8 mouse cellular contexts compared by ENCODE assay signal in genomic region chr17:50509251-50510104, GRCm38 (mm10). TPM values are rescaled to one million over a fixed set of nuclear protein-coding genes. Genes with fewer than 3 reads are reported as not detected.
DNase-seq lines count a peak whose midpoint lies in the region; ATAC-seq and TF ChIP-seq lines count a peak whose summit lies in the region.

Gene Plcl2 (plus strand): TSS chr17:50509403.

- peak within 1 kb of the TSS; percentile 57 for H3K4me3 ChIP-seq in ES-Bruce4 (ENCODE audit: low read depth, low read length)
- peak within 1 kb of the TSS; percentile 77 for H3K4me3 ChIP-seq in forebrain, embryonic 15.5 days
- H3K4me3 ChIP-seq in lung, embryonic 15.5 days = peak within 1 kb of the TSS; percentile 94
- peak within 1 kb of the TSS; percentile 92 for H3K4me3 ChIP-seq in neural tube, embryonic 15.5 days (replicated peaks)

- no peaks in the 10 kb centered on the region for H3K4me1 ChIP-seq in ES-Bruce4 (ENCODE audit: control insufficient read depth, insufficient read depth, low read length)
- H3K4me1 ChIP-seq in forebrain, embryonic 15.5 days = peaks cover 49% of the 10 kb centered on the region
- peaks cover 13% of the 10 kb centered on the region for H3K4me1 ChIP-seq in lung, embryonic 15.5 days
- H3K4me1 ChIP-seq in neural tube, embryonic 15.5 days = peaks cover 26% of the 10 kb centered on the region

- no peak for TF ChIP-seq POLR2A in ES-Bruce4 (IDR thresholded peaks at IDR 0.05; ENCODE audit: insufficient read depth, low read length)

- H3K27ac ChIP-seq in ES-Bruce4 (ENCODE audit: insufficient read depth, low read length) = no peak within 1 kb of the TSS
- H3K27ac ChIP-seq in forebrain, embryonic 15.5 days (replicated peaks) = peak within 1 kb of the TSS; percentile 94
- H3K27ac ChIP-seq in lung, embryonic 15.5 days = peak within 1 kb of the TSS; percentile 78
- peak within 1 kb of the TSS; percentile 93 for H3K27ac ChIP-seq in neural tube, embryonic 15.5 days (replicated peaks)

- no peak for TF ChIP-seq EP300 in ES-Bruce4 (IDR thresholded peaks at IDR 0.05; ENCODE audit: insufficient read depth, low read depth, low read length)

- H3K4me2 ChIP-seq in forebrain, embryonic 15.5 days (replicated peaks) = peak within 1 kb of the TSS; percentile 86
- peak within 1 kb of the TSS; percentile 84 for H3K4me2 ChIP-seq in lung, embryonic 15.5 days
- peak within 1 kb of the TSS; percentile 77 for H3K4me2 ChIP-seq in neural tube, embryonic 15.5 days

- TF ChIP-seq CTCF in ES-Bruce4 (IDR thresholded peaks at IDR 0.05; ENCODE audit: low read depth, low read length) = no peak

- ATAC-seq in forebrain, embryonic 15.5 days (replicated peaks) = peak; percentile 66
- peak; percentile 67 for ATAC-seq in lung, embryonic 15.5 days (ENCODE audit: borderline replicate concordance, extremely low read depth, low FRiP score, low TSS enrichment)
- peak; percentile 67 for ATAC-seq in neural tube, embryonic 15.5 days (ENCODE audit: low FRiP score)

- peaks cover 11% of the 10 kb centered on the region for H3K27me3 ChIP-seq in ES-Bruce4 (ENCODE audit: control insufficient read depth, insufficient read depth, low read length, poor library complexity, severe bottlenecking)
- no peaks in the 10 kb centered on the region for H3K27me3 ChIP-seq in forebrain, embryonic 15.5 days
- H3K27me3 ChIP-seq in lung, embryonic 15.5 days = no peaks in the 10 kb centered on the region
- H3K27me3 ChIP-seq in neural tube, embryonic 15.5 days (replicated peaks) = no peaks in the 10 kb centered on the region

- intact Hi-C loops in heart, postnatal 25 days (cut with DNase I) = loop anchor here (2.0 to 5.0 kb wide), 4 partner anchors 41 to 288 kb away; partner anchors contain the start of gene Dazl

- H3K9ac ChIP-seq in ES-Bruce4 (ENCODE audit: low read depth, poor library complexity, severe bottlenecking) = peak within 1 kb of the TSS; percentile 76
- peak within 1 kb of the TSS; percentile 88 for H3K9ac ChIP-seq in forebrain, embryonic 15.5 days (replicated peaks)
- H3K9ac ChIP-seq in lung, embryonic 15.5 days = peak within 1 kb of the TSS; percentile 83
- peak within 1 kb of the TSS; percentile 89 for H3K9ac ChIP-seq in neural tube, embryonic 15.5 days (replicated peaks)

- H3K36me3 ChIP-seq in ES-Bruce4 (ENCODE audit: control insufficient read depth, insufficient read depth, low read length, poor library complexity, severe bottlenecking) = no peaks in the 10 kb centered on the region
- no peaks in the 10 kb centered on the region for H3K36me3 ChIP-seq in forebrain, embryonic 15.5 days
- H3K36me3 ChIP-seq in lung, embryonic 15.5 days = no peaks in the 10 kb centered on the region
- H3K36me3 ChIP-seq in neural tube, embryonic 15.5 days = no peaks in the 10 kb centered on the region

- DNase-seq in cerebellum, adult 11-12 months = peak; percentile 76
- DNase-seq in heart, postnatal 25 days (ENCODE audit: low spot score) = peak; percentile 43
- DNase-seq in layer of hippocampus, adult 18-20 months (ENCODE audit: low spot score in 2 of 2) = peak; percentile 40 to 58
- peak; percentile 69 for DNase-seq in testis, postnatal 14 days (ENCODE audit: low spot score)

- under 1% methylated on average over 67 of the region's 95 CpGs for WGBS in forebrain, embryonic 15.5 days
- WGBS in lung, embryonic 15.5 days = under 1% methylated on average over 75 of the region's 95 CpGs
- WGBS in neural tube, embryonic 15.5 days = under 1% methylated on average over 86 of the region's 95 CpGs

- H3K9me3 ChIP-seq in ES-Bruce4 (replicated peaks; ENCODE audit: control insufficient read depth, insufficient read depth, low read length, poor library complexity, severe bottlenecking) = no peaks in the 10 kb centered on the region
- H3K9me3 ChIP-seq in forebrain, embryonic 15.5 days = no peaks in the 10 kb centered on the region
- no peaks in the 10 kb centered on the region for H3K9me3 ChIP-seq in lung, embryonic 15.5 days
- H3K9me3 ChIP-seq in neural tube, embryonic 15.5 days (replicated peaks) = no peaks in the 10 kb centered on the region

RNA-seq across cellular contexts. Expression of gene Plcl2, which starts in this region (rescaled TPM):
- polyA plus RNA-seq in ES-Bruce4 (2011; ENCODE audit: insufficient read depth, insufficient read length, low read depth, missing spikeins) = 2.9 and 3.4 TPM in 2 replicates
- polyA plus RNA-seq in forebrain, embryonic 15.5 days (2015; fragmentation: Nextera tagmentation; extraction: Ambion mirVana) = 10.2 and 11.6 TPM in 2 replicates
- 1 to 10 TPM; 8.3 to 9.5 TPM for total RNA-seq in heart, postnatal 25 days (2021)
- 10 to 100 TPM; 57.7 to 59.3 TPM for total RNA-seq in layer of hippocampus, adult 18-20 months (2021)
- polyA plus RNA-seq in lung, embryonic 15.5 days (2015; fragmentation: Nextera tagmentation; extraction: Ambion mirVana) = 3.5 and 3.7 TPM in 2 replicates
- polyA plus RNA-seq in neural tube, embryonic 15.5 days (2015; fragmentation: Nextera tagmentation; extraction: Ambion mirVana) = 8.6 and 9.3 TPM in 2 replicates

Comparison
In these comparisons a context has a peak if more than half of its experiments do, and no peak if none do; other contexts are left out.
1. RNA of gene Plcl2 (total RNA-seq): 57.7 to 59.3 TPM in layer of hippocampus, adult 18-20 months; 8.3 to 9.5 TPM in heart, postnatal 25 days; every median in the first group is over 4 times any median in the second.
2. Peak in every context shown above with its lines, with median percentiles within 50 percentile points of each other: H3K4me3 ChIP-seq, H3K9ac ChIP-seq, DNase-seq, ATAC-seq and H3K4me2 ChIP-seq.